Mouse (Mus musculus) myocyte (in vitro differentiated cells): ENCODE results near the gene Defb25. TPM values are rescaled to one million over a fixed set of nuclear protein-coding genes. Genes with fewer than 3 reads are reported as not detected.

Experiments
- H3K27me3 ChIP-seq: one replicate; pipeline ENCODE4 v1.6.1; 2011; ENCODE audit not compliant: control insufficient read depth, insufficient read depth, insufficient read length
- H3K36me3 ChIP-seq: one replicate; pipeline ENCODE4 v1.6.1; 2011; ENCODE audit not compliant: control insufficient read depth, insufficient read depth
- H3K4me2 ChIP-seq: one replicate; pipeline ENCODE4 v1.6.1; 2011; ENCODE audit warnings: low read depth, control low read depth
- H3K4me3 ChIP-seq: one replicate; pipeline ENCODE4 v1.5.1; 2011; ENCODE audit warnings: mild to moderate bottlenecking, control low read depth, moderate library complexity
- H3K79me2 ChIP-seq: one replicate; pipeline ENCODE4 v1.6.1; 2011; ENCODE audit not compliant: control insufficient read depth, insufficient read depth
- H3ac ChIP-seq: one replicate; pipeline ENCODE4 v1.6.1; 2011; ENCODE audit not compliant: control insufficient read depth, insufficient read length
- CEBPB ChIP-seq: IDR thresholded peaks from 2 replicates; pipeline ENCODE4 v1.6.1; 2011; ENCODE audit warnings: mild to moderate bottlenecking, moderate library complexity; ENCODE audit not compliant: poor library complexity, insufficient read depth, severe bottlenecking
- E2F4 ChIP-seq: IDR thresholded peaks from one replicate; pipeline ENCODE4 v1.6.1; 2011; ENCODE audit warnings: mild to moderate bottlenecking, control low read depth, moderate library complexity; ENCODE audit not compliant: insufficient read depth
- MAX ChIP-seq: IDR thresholded peaks from one replicate; pipeline ENCODE4 v1.6.1; 2011; ENCODE audit warnings: low read depth, mild to moderate bottlenecking, control low read depth
- MYOD1 ChIP-seq, 3 experiments: IDR thresholded peaks; one replicate each; pipeline ENCODE4 v1.6.1; 2011; ENCODE audit warnings: control low read depth in 2 of 3, low read depth in 2 of 3, mild to moderate bottlenecking in 2 of 3, moderate library complexity in 1 of 3; ENCODE audit not compliant: insufficient read length in 2 of 3, control insufficient read depth in 1 of 3
- MYOG ChIP-seq, 3 experiments: IDR thresholded peaks; one replicate each; pipeline ENCODE4 v1.6.1; 2011; ENCODE audit warnings: control low read depth in 2 of 3, low read depth in 2 of 3, mild to moderate bottlenecking in 2 of 3; ENCODE audit not compliant: insufficient read length in 2 of 3, control insufficient read depth in 1 of 3, insufficient read depth in 1 of 3
- POLR2A ChIP-seq: IDR thresholded peaks from one replicate; pipeline ENCODE4 v1.6.1; 2011; ENCODE audit warnings: low read depth, mild to moderate bottlenecking, control low read depth, moderate library complexity; ENCODE audit not compliant: insufficient read length
- POLR2AphosphoS2 ChIP-seq: IDR thresholded peaks from one replicate; pipeline ENCODE4 v1.6.1; 2011; ENCODE audit warnings: low read depth, control low read depth; ENCODE audit not compliant: insufficient read length
- REST ChIP-seq: IDR thresholded peaks from one replicate; pipeline ENCODE4 v1.6.1; 2011; ENCODE audit warnings: mild to moderate bottlenecking, control low read depth, moderate library complexity; ENCODE audit not compliant: insufficient read depth, insufficient read length
- SRF ChIP-seq: IDR thresholded peaks from one replicate; pipeline ENCODE4 v1.6.1; 2011; ENCODE audit warnings: low read depth; ENCODE audit not compliant: control insufficient read depth, insufficient read length
- TCF12 ChIP-seq: IDR thresholded peaks from one replicate; pipeline ENCODE4 v1.6.1; 2011; ENCODE audit warnings: mild to moderate bottlenecking, control low read depth; ENCODE audit not compliant: poor library complexity, insufficient read depth, severe bottlenecking
- TCF3 ChIP-seq: IDR thresholded peaks from one replicate; pipeline ENCODE4 v1.6.1; 2011; ENCODE audit warnings: low read depth, control low read depth; ENCODE audit not compliant: insufficient read length
- USF1 ChIP-seq: IDR thresholded peaks from one replicate; pipeline ENCODE4 v1.6.1; 2011; ENCODE audit warnings: low read depth, mild to moderate bottlenecking, control low read depth, moderate library complexity
- polyA plus RNA-seq: library from polyadenylated mRNA; unstranded; fragments of >200 nt; fragmentation: generic; extraction: Trizol; gene quantifications from one replicate; pipeline ENCODE4 v1.2.1, GENCODE M21; 2012; ENCODE audit warnings: missing spikeins

Gene Defb25
- polyA plus RNA-seq, 1 experiment: 8.8 TPM

GRCm38 (mm10) chr2:152622151-152622550 is 702 bp downstream of the Defb25 start:
- Histone ChIP-seq H3K79me2 (peaks cover 6% of the 10 kb centered on the region), H3K36me3 (no peaks in the 10 kb centered on the region), H3K27me3 (no peaks in the 10 kb centered on the region), H3K4me3 (no peak overlapping the region), H3K4me2 (peak overlapping the region; percentile 64), H3ac (no peak overlapping the region)
- TF ChIP-seq POLR2AphosphoS2: no peak
- TF ChIP-seq SRF: no peak
- TF ChIP-seq MYOD1 (IDR thresholded peaks at IDR 0.05; ENCODE audit: control insufficient read depth in 1 of 3, insufficient read length in 2 of 3, low read depth in 2 of 3): peak in 1 of 3 experiments; percentile 1
- no peak for TF ChIP-seq TCF12
- no peak for TF ChIP-seq E2F4
- no peak for TF ChIP-seq MYOG (IDR thresholded peaks at IDR 0.05; ENCODE audit: control insufficient read depth in 1 of 3, insufficient read depth in 1 of 3, insufficient read length in 2 of 3, low read depth in 2 of 3)

- no peaks in the 10 kb centered on the region for H3K27me3 ChIP-seq
- H3ac ChIP-seq: no peak overlapping the region
- H3K4me3 ChIP-seq: no peak overlapping the region
- peak overlapping the region; percentile 64 for H3K4me2 ChIP-seq
- no peaks in the 10 kb centered on the region for H3K36me3 ChIP-seq
- TF ChIP-seq E2F4 (no peak), TCF3 (no peak), CEBPB (no peak), POLR2AphosphoS2 (no peak), USF1 (no peak), MYOG (IDR thresholded peaks at IDR 0.05; ENCODE audit: control insufficient read depth in 1 of 3, insufficient read depth in 1 of 3, insufficient read length in 2 of 3, low read depth in 2 of 3) (peak in 1 of 3 experiments; percentile 64), POLR2A (peak; percentile 12), MAX (no peak), SRF (no peak), MYOD1 (IDR thresholded peaks at IDR 0.05; ENCODE audit: control insufficient read depth in 1 of 3, insufficient read length in 2 of 3, low read depth in 2 of 3) (peak; percentile 25 to 89 (median 86)), TCF12 (peak; percentile 5), REST (no peak)
- H3K79me2 ChIP-seq: no peaks in the 10 kb centered on the region
Measured at GRCm38 (mm10) chr2:152620367-152621134, 2.3 kb downstream of the Defb25 start.

- Histone ChIP-seq H3K36me3 (no peaks in the 10 kb centered on the region), H3ac (no peak overlapping the region), H3K4me2 (no peak overlapping the region), H3K79me2 (no peaks in the 10 kb centered on the region), H3K4me3 (no peak overlapping the region), H3K27me3 (no peaks in the 10 kb centered on the region)
- no peak for TF ChIP-seq USF1
- no peak for TF ChIP-seq POLR2AphosphoS2
- no peak for TF ChIP-seq CEBPB
Measured at GRCm38 (mm10) chr2:152617374-152617773, 5.5 kb downstream of the Defb25 start.

- Histone ChIP-seq H3K79me2 (no peaks in the 10 kb centered on the region), H3K36me3 (no peaks in the 10 kb centered on the region), H3ac (no peak overlapping the region), H3K4me3 (no peak overlapping the region), H3K27me3 (no peaks in the 10 kb centered on the region), H3K4me2 (no peak overlapping the region)
- TF ChIP-seq CEBPB: no peak
- no peak for TF ChIP-seq SRF
- TF ChIP-seq POLR2AphosphoS2: no peak
- TF ChIP-seq TCF12: no peak
- no peak for TF ChIP-seq POLR2A
- no peak for TF ChIP-seq MAX
- no peak for TF ChIP-seq MYOD1 (IDR thresholded peaks at IDR 0.05; ENCODE audit: control insufficient read depth in 1 of 3, insufficient read length in 2 of 3, low read depth in 2 of 3)
- TF ChIP-seq USF1: no peak
- no peak for TF ChIP-seq E2F4
- TF ChIP-seq REST: no peak
- TF ChIP-seq TCF3: no peak
Measured at GRCm38 (mm10) chr2:152616470-152616869, 6.4 kb downstream of the Defb25 start.

DNA sequence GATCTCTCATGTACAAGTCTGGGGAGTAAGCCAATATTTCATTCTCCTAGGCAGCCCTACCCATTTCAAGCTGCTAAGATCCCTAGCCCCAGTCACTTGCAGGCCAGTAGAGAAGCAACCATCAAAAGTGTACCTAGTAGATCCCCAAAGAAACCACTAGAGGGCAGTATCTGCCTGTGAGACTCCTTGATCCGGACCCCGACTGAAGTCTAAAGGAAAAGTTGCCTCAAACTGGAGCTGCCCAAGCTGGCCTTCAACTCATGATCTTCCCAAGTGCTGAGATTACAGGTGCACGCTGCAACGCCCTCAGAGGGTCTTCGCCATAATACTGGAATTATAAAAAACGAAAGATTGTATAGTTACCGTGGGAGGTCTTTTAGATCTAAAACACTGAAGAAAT is 7.3 kb downstream of the Defb25 start:
- Histone ChIP-seq H3ac (no peak overlapping the region), H3K36me3 (no peaks in the 10 kb centered on the region), H3K27me3 (no peaks in the 10 kb centered on the region), H3K4me2 (no peak overlapping the region), H3K79me2 (no peaks in the 10 kb centered on the region), H3K4me3 (no peak overlapping the region)
- no peak for TF ChIP-seq MAX
- TF ChIP-seq POLR2AphosphoS2: no peak
- no peak for TF ChIP-seq POLR2A
- no peak for TF ChIP-seq REST
- no peak for TF ChIP-seq MYOG (IDR thresholded peaks at IDR 0.05; ENCODE audit: control insufficient read depth in 1 of 3, insufficient read depth in 1 of 3, insufficient read length in 2 of 3, low read depth in 2 of 3)
- TF ChIP-seq SRF: no peak
- no peak for TF ChIP-seq E2F4
- TF ChIP-seq TCF12: no peak
- TF ChIP-seq TCF3: no peak
- no peak for TF ChIP-seq USF1
- TF ChIP-seq CEBPB: no peak
- no peak for TF ChIP-seq MYOD1 (IDR thresholded peaks at IDR 0.05; ENCODE audit: control insufficient read depth in 1 of 3, insufficient read length in 2 of 3, low read depth in 2 of 3)
